Mouse (Mus musculus) embryonic facial prominence, embryonic 11.5 days (tissue): ENCODE data around the gene Smim14. TPM values are rescaled to one million over a fixed set of nuclear protein-coding genes. Genes with fewer than 3 reads are reported as not detected.

ENCODE experiments used
- ATAC-seq: fragments of 200-750 bp; cut with Nextera tagmentation; replicated peaks from 2 replicates; pipeline ENCODE4 v1.8.0; 2017; ENCODE audit warnings: low read depth; ENCODE audit not compliant: insufficient number of reproducible peaks, low FRiP score, low TSS enrichment
- DNase-seq: peaks from one replicate; pipeline ENCODE4 v3.0.0-alpha.2; 2015; ENCODE audit warnings: low spot score
- H3K27ac ChIP-seq: fragments of 300-500 bp; sonication (generic); replicated peaks from 2 replicates; pipeline ENCODE4 v1.5.1; 2014; ENCODE audit warnings: mild to moderate bottlenecking, low read depth, low read length, control low read depth
- H3K27me3 ChIP-seq: fragments of 300-500 bp; sonication (generic); 2 replicates; pipeline ENCODE4 v1.6.1; 2014; ENCODE audit warnings: mild to moderate bottlenecking, low read length, moderate library complexity, mixed read lengths; ENCODE audit not compliant: control insufficient read depth, insufficient read depth
- H3K36me3 ChIP-seq: fragments of 300-500 bp; sonication (generic); replicated peaks from 2 replicates; pipeline ENCODE4 v1.6.1; 2014; ENCODE audit warnings: low read depth, mild to moderate bottlenecking, low read length, moderate library complexity, mixed read lengths; ENCODE audit not compliant: control insufficient read depth, insufficient read depth
- H3K4me1 ChIP-seq: fragments of 300-500 bp; sonication (generic); 2 replicates; pipeline ENCODE4 v1.6.1; 2014; ENCODE audit warnings: low read length, mixed read lengths; ENCODE audit not compliant: control insufficient read depth, insufficient read depth
- H3K4me2 ChIP-seq: fragments of 300-500 bp; sonication (generic); 2 replicates; pipeline ENCODE4 v1.6.1; 2014; ENCODE audit warnings: low read depth, mild to moderate bottlenecking, control low read depth, low read length, moderate library complexity
- H3K4me3 ChIP-seq: fragments of 300-500 bp; sonication (generic); 2 replicates; pipeline ENCODE4 v1.5.1; 2014; ENCODE audit warnings: low read depth, low read length, control low read depth
- H3K9ac ChIP-seq: fragments of 300-500 bp; sonication (generic); replicated peaks from 2 replicates; pipeline ENCODE4 v1.6.1; 2014; ENCODE audit warnings: mild to moderate bottlenecking, control low read depth, low read length
- H3K9me3 ChIP-seq: fragments of 300-500 bp; sonication (generic); replicated peaks from 2 replicates; pipeline ENCODE4 v1.6.1; 2016; ENCODE audit warnings: mild to moderate bottlenecking, low read length, inconsistent platforms, mixed read lengths; ENCODE audit not compliant: control insufficient read depth
- WGBS: fragments of 180-500 bp; shearing (Covaris S2); extraction: QIAGEN DNeasy Blood & Tissue Kit; methylation state at CpG from one replicate; pipeline ENCODE4 v1.1.7; 2014; 5-methylcytosine and 5-hydroxymethylcytosine counted together
- polyA plus RNA-seq: library from polyadenylated mRNA; unstranded; fragments of >200 nt; fragmentation: Nextera tagmentation; extraction: Ambion mirVana; gene quantifications from 2 replicates; pipeline ENCODE4 v1.2.1, GENCODE M21; 2014

Smim14 gene
- polyA plus RNA-seq, 1 experiment from 2014 or later, result 77.6 TPM

DNA sequence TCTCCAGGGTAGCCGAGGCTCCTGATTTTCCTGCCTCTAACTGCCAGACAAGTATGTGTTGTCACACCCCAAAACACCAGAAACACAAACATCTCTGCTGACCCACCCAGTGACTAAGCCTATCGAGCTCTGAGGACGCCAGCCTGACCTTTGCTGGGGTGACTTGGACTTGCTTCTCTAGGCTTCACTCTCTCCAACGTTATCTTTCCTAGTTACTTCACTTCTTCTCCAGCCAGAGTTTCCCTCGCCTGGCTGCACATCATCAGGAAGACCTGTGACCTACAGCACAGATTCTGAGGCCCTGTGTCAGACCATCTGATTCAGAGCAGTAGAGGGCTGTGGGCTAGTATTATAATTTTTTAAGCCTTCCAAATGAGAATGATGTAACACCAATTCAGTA lies 82.2 kb downstream of the Smim14 start:
- no peak overlapping the region for H3K27ac ChIP-seq
- ATAC-seq, result no peak
- no peaks in the 10 kb centered on the region for H3K9me3 ChIP-seq
- H3K9ac ChIP-seq, result no peak overlapping the region
- 74% methylated on average over 5 of the region's 5 CpGs for WGBS
- no peak for DNase-seq
- no peaks in the 10 kb centered on the region for H3K4me1 ChIP-seq
- no peaks in the 10 kb centered on the region for H3K27me3 ChIP-seq
- no peak overlapping the region for H3K4me2 ChIP-seq
- no peaks in the 10 kb centered on the region; the same call in 1 of the 2 replicates for H3K36me3 ChIP-seq
- no peak overlapping the region for H3K4me3 ChIP-seq

DNA sequence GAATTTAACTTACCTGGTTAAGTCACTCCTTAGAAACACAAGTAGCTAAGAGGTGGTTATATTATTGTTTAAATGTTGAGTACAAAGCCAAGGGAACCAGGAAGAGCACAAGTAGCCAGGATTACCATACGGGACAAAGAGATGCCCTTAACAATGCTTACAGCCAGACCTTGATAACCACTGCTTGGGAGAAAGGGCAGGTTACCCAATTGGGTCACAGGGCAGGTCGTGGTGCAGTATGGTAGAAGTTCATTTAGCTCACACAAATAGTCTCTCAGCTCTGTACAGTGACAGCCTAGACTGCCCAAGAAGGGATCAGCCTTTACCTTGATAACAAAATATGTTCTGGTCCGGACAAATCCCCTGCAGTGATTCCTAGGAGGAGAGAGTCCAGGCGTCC lies 88.0 kb downstream of the Smim14 start:
- no peak for DNase-seq
- no peaks in the 10 kb centered on the region; the same call in 1 of the 2 replicates for H3K36me3 ChIP-seq
- H3K4me3 ChIP-seq, result no peak overlapping the region
- no peak overlapping the region for H3K27ac ChIP-seq
- H3K27me3 ChIP-seq, result no peaks in the 10 kb centered on the region
- H3K9ac ChIP-seq, result no peak overlapping the region
- H3K9me3 ChIP-seq, result no peaks in the 10 kb centered on the region
- WGBS, result 80% methylated on average over 4 of the region's 4 CpGs
- no peak overlapping the region for H3K4me2 ChIP-seq
- no peaks in the 10 kb centered on the region for H3K4me1 ChIP-seq
- ATAC-seq, result no peak

DNA sequence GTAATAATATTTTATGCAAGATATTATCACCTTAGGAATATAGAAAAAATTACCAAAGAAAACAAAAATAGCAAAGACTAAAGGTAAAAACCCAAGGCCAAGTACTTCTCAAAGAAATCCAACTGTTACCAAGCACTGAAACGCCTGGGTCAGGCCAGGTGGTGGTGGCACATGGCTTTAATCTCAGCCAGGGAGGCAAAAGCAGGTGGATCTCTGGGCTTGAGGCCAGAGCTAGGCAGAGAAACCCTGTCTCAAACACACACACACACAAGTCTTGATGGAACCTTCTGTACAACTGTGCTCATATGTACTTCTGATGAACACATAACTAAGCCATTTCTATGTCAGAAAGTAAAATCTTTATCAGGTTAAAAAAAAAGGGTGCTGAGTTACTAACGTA lies 89.2 kb downstream of the Smim14 start:
- H3K27ac ChIP-seq, result no peak overlapping the region
- no peak overlapping the region for H3K4me3 ChIP-seq
- no peak for ATAC-seq
- H3K4me2 ChIP-seq, result no peak overlapping the region
- no peak for DNase-seq
- H3K9ac ChIP-seq, result no peak overlapping the region
- no peaks in the 10 kb centered on the region for H3K9me3 ChIP-seq
- no peaks in the 10 kb centered on the region for H3K27me3 ChIP-seq
- no peaks in the 10 kb centered on the region for H3K4me1 ChIP-seq
- 91% methylated on average over 2 of the region's 2 CpGs for WGBS
- no peaks in the 10 kb centered on the region; the same call in 1 of the 2 replicates for H3K36me3 ChIP-seq

DNA sequence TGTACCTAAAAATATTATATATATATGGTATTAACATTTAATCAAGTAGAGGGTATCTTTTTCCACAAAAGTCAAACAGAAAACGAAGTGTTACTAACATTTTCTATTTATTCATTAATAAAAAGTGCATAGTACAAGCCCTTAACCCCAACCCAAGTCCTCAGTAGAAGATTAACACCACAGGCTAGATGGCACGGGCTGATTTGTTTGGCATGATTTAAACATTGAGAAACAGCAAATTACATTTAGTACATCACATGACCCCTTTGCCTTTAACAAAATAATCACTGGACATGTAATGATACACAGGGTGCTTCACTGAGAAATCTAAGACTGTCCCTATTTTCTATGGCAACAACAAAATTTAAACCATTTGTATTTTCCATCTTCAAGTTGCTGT lies 90.2 kb downstream of the Smim14 start:
- Histone ChIP-seq H3K4me1 (no peaks in the 10 kb centered on the region), H3K9me3 (no peaks in the 10 kb centered on the region), H3K4me3 (no peak overlapping the region), H3K27me3 (no peaks in the 10 kb centered on the region), H3K36me3 (no peaks in the 10 kb centered on the region; the same call in 1 of the 2 replicates), H3K9ac (no peak overlapping the region), H3K27ac (no peak overlapping the region), H3K4me2 (no peak overlapping the region)
- 72% methylated on average over 2 of the region's 2 CpGs for WGBS
- DNase-seq, result no peak
- ATAC-seq, result no peak

DNA sequence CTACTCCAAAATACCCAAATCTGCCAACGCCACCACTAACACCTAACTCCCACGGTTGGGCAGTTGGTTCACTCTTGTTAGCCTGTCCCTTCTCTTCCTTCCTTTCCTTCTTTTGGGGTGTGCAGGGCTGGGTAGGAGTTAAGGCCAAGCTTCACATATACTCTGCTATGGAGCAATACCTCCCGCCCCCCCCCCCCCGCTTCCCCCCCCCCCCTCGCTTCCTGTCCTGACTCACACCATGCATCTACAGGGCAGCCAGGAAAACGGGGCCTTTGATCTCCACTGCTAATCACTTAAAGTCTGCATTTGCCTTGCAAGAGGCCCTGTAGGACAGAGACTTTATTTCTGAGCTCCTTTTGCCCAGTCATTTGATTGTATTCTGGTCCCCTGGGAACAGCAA lies 92.0 kb downstream of the Smim14 start:
- H3K9ac ChIP-seq, result no peak overlapping the region
- no peaks in the 10 kb centered on the region for H3K27me3 ChIP-seq
- no peaks in the 10 kb centered on the region for H3K36me3 ChIP-seq
- H3K4me3 ChIP-seq, result no peak overlapping the region
- H3K9me3 ChIP-seq, result no peaks in the 10 kb centered on the region
- no peak overlapping the region for H3K27ac ChIP-seq
- no peaks in the 10 kb centered on the region for H3K4me1 ChIP-seq
- no peak for DNase-seq
- WGBS, result 76% methylated on average over 3 of the region's 6 CpGs
- no peak for ATAC-seq
- no peak overlapping the region for H3K4me2 ChIP-seq

DNA sequence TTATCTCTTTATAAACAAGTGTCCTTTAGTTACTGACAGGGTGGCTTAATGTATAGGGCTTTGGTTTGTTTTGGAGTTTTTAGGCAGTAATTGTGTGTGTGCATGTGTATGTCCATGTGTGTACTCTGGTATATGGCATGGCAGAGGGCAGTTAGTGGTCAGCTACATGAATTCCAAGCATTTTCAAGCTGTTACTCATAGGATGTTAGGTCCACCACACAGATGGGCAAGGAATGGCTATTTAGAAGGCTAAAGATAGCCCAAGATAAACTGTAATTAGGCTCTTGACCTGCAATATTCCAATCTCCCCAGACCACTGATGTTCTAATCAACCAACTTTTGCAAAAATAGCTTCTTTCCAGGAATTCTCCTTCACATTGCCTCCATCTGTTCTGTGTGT lies 98.9 kb downstream of the Smim14 start:
- no peak for ATAC-seq
- no peak overlapping the region for H3K27ac ChIP-seq
- H3K9ac ChIP-seq, result no peak overlapping the region
- H3K4me1 ChIP-seq, result no peaks in the 10 kb centered on the region
- no peak for DNase-seq
- H3K9me3 ChIP-seq, result no peaks in the 10 kb centered on the region
- H3K4me3 ChIP-seq, result no peak overlapping the region
- no peaks in the 10 kb centered on the region for H3K27me3 ChIP-seq
- no peaks in the 10 kb centered on the region for H3K36me3 ChIP-seq
- H3K4me2 ChIP-seq, result no peak overlapping the region

DNA sequence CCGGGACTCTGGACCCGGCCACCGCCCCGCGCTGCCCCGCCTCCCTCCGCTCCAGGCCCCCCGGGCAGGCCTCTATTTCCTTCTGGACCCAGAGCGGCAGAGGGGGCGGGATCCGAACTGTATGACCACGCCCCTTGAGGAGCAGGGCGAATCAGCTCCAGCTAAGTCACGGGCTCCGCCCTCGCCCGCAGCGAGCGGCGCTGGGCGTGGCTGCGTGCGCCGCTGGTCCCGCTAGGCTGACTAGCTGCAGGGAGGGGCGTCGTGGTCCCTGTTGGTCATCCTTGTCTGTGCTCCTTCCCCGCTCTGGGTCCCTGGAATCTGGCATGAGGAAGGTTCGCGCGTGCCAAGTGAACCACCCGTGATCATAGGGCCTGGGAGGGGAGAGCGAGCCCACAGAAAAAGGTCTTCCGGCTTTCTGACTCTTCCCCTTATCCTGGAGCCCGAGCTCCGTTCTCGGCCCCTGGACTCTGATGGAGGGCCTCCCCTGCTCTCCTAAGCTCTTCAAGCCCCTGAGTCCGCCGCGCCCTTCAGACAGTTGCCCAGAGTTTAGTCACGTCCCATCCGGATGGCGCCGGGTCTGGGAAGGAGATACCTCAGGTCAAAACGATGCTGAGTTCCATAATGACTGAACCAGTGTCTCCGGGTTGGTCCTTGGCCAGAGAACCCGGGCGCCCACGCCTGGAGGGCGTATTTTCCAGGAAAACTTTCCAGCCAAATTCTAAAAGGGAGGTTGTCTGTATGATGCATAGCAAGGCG lies 101.0 kb downstream of the Smim14 start, which contains the start of gene Ugdh:
TSS of gene Ugdh (minus strand) at position 144 of the 756 bp plus-strand sequence.
- H3K27ac ChIP-seq, result peak within 1 kb of the TSS; percentile 25; the same call in 1 of the 2 replicates
- peak; percentile 94 for ATAC-seq
- H3K27me3 ChIP-seq, result no peaks in the 10 kb centered on the region
- peak; percentile 99 for DNase-seq
- peak within 1 kb of the TSS; percentile 79 for H3K4me2 ChIP-seq
- H3K36me3 ChIP-seq, result no peaks in the 10 kb centered on the region
- H3K9me3 ChIP-seq, result no peaks in the 10 kb centered on the region
- no peaks in the 10 kb centered on the region for H3K4me1 ChIP-seq
- peak within 1 kb of the TSS; percentile 82 for H3K9ac ChIP-seq
- H3K4me3 ChIP-seq, result peak within 1 kb of the TSS; percentile 52
- under 1% methylated on average over 51 of the region's 51 CpGs for WGBS

DNA sequence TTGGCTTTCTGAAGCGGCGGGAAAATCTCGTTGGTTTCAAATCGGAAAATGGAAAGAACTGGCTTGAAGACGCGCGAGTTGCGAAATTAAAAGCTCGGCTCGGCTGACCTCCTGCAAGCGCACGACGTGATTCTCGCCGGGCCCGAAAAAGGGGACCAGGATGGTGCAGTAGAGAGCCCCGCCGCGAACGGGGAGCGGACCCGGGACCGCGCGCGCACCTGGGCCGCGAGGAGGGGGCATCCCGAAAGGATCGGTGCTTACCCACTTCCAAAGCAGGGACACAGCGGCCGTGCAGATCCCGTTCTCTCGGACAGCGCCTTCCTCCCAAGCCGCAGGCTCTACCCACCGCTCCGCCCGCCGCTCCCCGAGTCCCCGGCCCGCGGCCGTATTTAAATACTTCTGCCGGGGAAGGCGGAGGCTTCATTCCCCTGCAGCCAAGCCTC lies 101.6 kb downstream of the Smim14 start:
- Histone ChIP-seq H3K27me3 (no peaks in the 10 kb centered on the region), H3K9ac (peak overlapping the region; percentile 82), H3K27ac (no peak overlapping the region), H3K4me2 (peak overlapping the region; percentile 79), H3K4me1 (no peaks in the 10 kb centered on the region), H3K36me3 (no peaks in the 10 kb centered on the region), H3K9me3 (no peaks in the 10 kb centered on the region), H3K4me3 (peak overlapping the region; percentile 52)
- under 1% methylated on average over 42 of the region's 47 CpGs for WGBS
- ATAC-seq (peak; percentile 82; the same call in 1 of the 2 replicates), DNase-seq (no peak)
